Mouse (Mus musculus): ENCODE measurements around the gene Isy1.

GRCm38 (mm10) chr6:87811675-87812338, 26.8 kb downstream of the Isy1 start, which contains the start of gene Rab43:
- TF ChIP-seq CTCF (IDR thresholded peaks at IDR 0.05; ENCODE audit: borderline replicate concordance, insufficient read depth, low read depth, low read length) (no peak), POLR2A (IDR thresholded peaks at IDR 0.05; ENCODE audit: borderline replicate concordance, insufficient read depth, low read length) (peak; percentile 69)
